Mouse (Mus musculus): ENCODE results near the gene Impg1.
A peak's percentile ranks its signal among the peaks of the same experiment; 100 is the strongest.

Impg1 gene

DNA sequence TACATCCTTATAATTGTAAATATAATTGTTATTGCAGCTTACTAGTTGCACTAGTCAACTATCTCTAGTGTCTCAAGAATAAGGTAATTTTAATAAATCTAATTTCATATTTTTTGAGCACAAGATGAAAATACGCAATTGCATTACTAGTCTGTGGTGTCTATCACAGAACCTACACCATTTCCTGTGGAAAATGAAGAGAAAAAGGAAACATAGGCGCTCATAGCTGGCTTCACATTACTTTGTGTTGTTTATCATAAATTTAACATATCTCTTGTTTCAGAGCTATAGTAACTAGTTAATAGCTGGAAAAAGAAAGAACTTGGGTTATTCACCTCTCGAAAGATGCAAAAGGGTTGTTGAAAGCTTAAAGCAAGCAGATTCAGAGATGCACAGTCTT is 182.9 kb downstream of the Impg1 start:
- no peak for DNase-seq (ENCODE audit: low read depth, low spot score)

DNA sequence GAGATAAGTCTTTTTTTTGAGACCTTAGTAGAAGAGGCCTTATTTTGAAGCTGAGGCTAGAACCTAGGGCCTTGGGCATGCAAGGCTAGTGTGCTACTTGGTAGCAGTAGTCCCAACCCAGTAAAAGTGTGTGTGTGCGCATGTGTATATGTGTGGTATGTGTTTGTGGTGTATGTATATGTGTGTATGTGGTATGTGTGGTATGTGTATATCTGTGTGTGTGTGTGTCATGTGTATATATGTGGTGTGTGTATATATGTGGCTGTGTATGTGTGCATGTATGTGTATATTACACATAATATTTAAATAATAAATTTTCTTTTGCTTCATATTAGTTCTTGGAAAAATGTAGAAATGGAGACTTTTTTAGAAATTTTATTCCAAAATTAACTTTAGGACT is 184.6 kb downstream of the Impg1 start:
- DNase-seq (ENCODE audit: low read depth, low spot score): no peak

DNA sequence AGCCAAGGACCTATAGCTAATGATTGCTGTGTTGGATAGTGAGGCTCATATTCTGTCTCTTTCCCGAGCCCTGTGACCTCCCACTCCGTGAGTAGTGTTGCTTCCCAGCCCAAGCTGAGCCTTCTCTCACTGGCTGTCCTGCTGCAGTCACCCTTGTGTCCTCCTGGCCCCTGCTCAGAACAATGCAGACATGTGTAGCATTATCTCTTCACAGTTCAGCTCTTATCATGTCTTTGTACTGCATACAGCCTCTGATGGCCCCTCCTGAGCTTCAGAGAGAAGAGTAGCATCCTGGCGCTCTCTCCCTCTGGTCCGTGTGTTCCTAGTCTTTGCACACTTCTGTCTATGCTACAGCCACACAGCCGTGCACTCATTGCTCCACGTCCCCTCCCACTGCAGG is 187.5 kb downstream of the Impg1 start:
- no peak for DNase-seq (ENCODE audit: low read depth, low spot score)

DNA sequence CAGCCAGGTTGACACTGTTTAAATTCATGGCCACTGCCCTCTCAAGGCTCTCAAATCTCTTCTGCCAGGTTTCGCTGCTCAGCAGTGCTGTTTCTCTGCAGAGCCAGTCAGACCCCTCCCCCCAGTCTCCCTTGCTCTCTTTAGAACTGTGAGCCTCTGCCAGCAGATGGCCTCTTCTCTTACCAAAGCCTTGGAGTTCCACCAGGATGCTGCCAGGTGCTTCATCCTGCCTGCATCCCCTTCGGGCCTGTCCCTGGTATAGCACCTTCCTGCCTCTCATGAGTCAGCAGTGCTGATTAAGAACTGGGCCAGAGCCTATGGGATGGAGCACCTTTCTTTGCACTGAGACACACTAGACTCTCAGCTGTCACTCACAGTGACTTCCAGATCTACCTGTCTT is 188.1 kb downstream of the Impg1 start:
- peak; percentile 18 for DNase-seq (ENCODE audit: low read depth, low spot score)

DNA sequence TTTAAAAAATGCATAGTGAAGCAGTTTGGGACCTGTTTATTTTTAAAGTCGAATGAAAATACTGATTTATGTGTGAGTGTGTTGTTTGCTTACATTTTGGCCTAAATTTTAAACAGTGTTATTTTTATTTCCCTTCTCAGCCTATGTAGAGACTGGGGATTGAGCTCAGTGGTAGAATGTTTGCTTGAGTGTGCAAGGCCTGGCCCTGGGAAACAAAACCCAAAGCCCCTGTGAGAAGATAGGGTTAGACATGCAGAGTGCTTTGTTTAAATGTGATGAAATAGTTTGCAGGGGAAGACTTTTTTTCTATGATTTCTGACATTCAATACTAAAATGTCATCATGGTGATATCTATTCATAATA is 189.5 kb downstream of the Impg1 start:
- DNase-seq (ENCODE audit: low read depth, low spot score): no peak

DNA sequence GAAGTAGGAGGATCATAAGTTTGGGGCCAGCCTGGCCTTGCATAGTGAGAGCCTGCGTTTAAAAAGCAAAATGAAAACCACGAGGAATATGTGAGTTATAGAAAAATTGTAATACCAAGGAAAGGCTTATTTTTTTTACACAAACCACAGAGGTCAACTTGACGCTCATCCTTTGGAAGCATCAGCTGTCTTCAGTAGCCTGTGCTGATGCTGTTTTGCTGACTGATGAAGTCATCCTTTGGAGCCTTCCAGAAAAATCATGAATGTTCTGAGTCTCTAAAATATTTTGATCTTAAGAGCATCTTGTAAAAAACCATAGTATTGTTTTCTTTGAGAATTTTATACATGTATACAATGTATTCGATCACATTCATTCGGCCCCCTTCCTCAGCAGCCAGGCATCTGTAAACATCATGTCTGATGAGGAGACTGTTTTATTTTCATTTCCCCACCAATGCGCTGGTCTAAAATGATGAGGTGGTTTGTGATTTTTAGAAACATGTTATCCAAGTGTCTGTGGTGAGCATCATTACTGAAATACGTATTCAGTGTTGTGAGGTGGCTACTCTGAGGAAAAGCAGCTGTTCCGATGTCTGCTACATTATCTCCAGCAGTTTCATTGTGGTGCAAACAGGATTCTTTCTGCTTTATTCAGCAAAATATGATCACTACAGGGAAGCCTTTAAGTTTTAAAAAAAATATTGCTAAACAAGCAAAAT is 190.1 kb downstream of the Impg1 start:
- no peak for DNase-seq (ENCODE audit: low read depth, low spot score)

DNA sequence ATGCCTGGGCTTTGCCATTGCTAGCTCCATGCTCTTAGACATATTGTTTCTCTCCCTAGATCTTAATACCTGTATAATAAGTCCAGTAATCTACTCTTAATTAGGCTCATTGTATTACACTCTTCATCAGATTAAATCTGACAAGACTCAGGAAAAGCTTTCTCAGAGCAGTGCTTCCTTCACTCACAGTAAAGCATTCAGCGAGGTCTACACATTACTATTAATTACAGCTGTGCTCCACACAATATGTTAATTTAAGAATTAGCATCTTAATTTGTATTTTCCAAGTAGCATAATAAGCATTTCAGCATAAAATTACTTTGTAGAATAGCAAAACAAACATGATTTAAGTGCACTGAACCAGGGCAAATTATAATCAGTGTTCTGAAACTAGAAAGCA is 192.3 kb downstream of the Impg1 start:
- DNase-seq (ENCODE audit: low read depth, low spot score): no peak

DNA sequence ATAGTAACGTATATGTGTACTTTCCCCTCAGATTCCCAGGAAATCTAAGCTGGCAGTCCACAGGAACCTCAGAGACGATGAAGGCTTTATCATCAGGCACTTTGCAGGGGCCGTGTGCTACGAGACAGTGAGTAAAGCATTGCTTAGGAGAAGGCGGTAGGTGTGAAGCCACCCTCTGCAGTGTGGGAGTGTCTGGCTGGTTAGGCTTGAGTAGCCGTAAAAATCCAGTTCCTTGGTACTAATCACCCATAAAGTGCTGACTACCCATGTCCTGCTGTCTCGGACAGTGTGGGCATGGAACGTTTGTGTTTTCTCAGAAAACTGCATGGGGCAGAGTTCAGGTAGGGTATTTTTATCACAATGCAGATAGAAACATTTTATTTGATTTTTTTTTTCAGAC is 195.7 kb downstream of the Impg1 start:
- DNase-seq (ENCODE audit: low read depth, low spot score): no peak

DNA sequence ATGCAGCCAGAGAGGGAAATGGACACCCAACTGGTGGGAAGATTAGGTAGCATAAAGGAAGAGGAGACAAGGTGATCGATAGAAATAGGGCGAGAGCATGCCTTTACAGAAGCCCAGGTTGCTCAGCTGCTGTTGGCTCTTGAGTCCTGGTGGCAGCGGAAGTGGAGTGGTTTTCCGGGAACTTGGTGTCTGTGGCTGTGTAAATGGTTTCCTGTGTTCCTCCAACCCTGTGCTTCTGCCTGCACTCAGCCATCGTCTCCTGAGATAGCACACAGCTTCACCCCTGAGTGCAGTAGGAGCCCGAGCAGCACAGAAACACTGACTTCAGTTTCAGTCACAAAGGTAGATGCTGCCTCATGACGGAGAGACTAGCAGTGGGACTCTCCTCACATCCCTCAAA is 198.8 kb downstream of the Impg1 start:
- no peak for DNase-seq (ENCODE audit: low read depth, low spot score)

DNA sequence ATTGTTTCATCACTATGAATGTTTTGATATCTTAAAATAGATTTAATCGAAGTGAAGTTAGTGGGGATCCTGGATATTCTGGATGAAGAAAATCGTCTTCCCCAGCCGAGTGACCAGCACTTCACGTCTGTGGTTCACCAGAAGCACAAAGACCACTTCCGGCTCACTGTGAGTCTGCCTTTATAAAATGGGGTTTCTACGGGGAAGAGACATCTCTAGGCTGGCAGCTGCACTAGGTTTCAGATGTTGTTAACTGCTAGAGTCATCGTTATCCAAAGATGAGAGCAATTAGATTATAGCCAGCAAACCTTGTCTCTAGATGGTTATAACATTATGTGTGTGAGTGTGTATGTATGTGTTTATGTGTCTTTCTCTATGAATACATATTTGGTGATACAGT is 199.2 kb downstream of the Impg1 start:
- no peak for DNase-seq (ENCODE audit: low read depth, low spot score)
